Mouse (Mus musculus) lung, adult 2 months (tissue): ENCODE measurements around the gene Rhbdf2.

ENCODE experiments used
- CTCF ChIP-seq: fragments of 200-500 bp; IDR thresholded peaks from 2 replicates; pipeline ENCODE4 v1.5.1; 2011; ENCODE audit warnings: mild to moderate bottlenecking, low read length, control low read depth; ENCODE audit not compliant: insufficient read depth
- POLR2A ChIP-seq: fragments of 200-500 bp; IDR thresholded peaks from 2 replicates; pipeline ENCODE4 v1.6.1; 2011; ENCODE audit warnings: low read depth, mild to moderate bottlenecking, control low read depth, low read length, borderline replicate concordance; ENCODE audit errors: extremely low read depth

GRCm38 (mm10) chr11:116619156-116619555 is 7.7 kb downstream of the Rhbdf2 start:
- TF ChIP-seq POLR2A (no peak), CTCF (no peak)
